Mouse (Mus musculus): Measurements from ENCODE around the gene Actb.
A peak's percentile ranks its signal among the peaks of the same experiment; 100 is the strongest.

DNA sequence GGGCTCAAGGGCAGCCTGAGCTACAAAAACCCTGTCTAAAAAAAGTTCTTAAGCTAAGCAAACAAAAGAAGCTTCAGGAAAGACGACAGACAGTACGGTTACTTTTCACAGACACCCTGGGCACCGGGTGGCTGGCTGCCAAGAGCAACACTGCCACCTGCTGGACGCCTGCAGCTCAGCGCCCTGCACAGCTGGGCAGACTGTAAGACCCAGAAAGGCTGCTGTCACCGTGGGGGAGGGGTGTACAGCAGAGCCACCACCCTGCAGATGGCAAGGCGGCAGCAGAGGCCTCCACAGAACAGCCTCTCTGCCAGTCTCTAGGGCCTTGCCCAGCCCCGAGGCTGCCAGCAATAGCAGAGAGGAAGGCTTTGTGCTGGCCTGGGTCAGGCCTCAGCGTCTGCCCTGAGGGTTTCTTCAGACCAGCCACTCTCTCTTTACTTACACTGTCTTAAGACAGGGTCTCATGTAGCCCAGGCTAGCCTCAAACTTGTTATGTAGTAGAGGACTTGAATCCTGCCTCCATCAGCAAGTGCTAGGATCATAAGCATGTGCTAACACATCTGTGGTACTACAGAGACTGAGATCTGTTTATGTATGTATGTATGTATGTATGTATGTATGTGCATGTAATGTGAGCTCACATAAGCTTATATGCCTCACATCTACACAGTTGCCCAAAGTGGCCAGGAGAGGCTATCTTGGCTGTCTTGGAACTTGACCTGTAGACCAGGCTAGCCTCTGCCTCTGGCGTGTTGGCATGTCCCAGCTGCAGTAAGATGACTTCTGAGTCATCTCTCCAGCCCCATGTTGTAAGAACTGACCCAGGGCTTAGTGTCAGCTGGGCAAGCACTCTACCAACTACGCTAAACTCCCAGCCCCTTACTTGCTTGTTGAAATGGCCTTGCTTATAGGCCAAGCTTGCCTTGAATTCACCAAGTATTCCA is 28.9 kb downstream of the Actb start:
- TF ChIP-seq CTCF (conservative IDR thresholded peaks at IDR 0.05; ENCODE audit: insufficient read depth, insufficient read length, low read depth, low read length) (peak; percentile 95; the same call in 1 of the 2 replicates), POLR2A (IDR thresholded peaks at IDR 0.05; ENCODE audit: low read depth, low read length) (no peak)

All from kidney, adult 2 months (tissue).